Mouse (Mus musculus): ENCODE results near the gene Lrba. TPM values are rescaled to one million over a fixed set of nuclear protein-coding genes. Genes with fewer than 3 reads are reported as not detected.

The Lrba gene
- polyA plus RNA-seq, 1 experiment from 2014 or later = 11.4 TPM

DNA sequence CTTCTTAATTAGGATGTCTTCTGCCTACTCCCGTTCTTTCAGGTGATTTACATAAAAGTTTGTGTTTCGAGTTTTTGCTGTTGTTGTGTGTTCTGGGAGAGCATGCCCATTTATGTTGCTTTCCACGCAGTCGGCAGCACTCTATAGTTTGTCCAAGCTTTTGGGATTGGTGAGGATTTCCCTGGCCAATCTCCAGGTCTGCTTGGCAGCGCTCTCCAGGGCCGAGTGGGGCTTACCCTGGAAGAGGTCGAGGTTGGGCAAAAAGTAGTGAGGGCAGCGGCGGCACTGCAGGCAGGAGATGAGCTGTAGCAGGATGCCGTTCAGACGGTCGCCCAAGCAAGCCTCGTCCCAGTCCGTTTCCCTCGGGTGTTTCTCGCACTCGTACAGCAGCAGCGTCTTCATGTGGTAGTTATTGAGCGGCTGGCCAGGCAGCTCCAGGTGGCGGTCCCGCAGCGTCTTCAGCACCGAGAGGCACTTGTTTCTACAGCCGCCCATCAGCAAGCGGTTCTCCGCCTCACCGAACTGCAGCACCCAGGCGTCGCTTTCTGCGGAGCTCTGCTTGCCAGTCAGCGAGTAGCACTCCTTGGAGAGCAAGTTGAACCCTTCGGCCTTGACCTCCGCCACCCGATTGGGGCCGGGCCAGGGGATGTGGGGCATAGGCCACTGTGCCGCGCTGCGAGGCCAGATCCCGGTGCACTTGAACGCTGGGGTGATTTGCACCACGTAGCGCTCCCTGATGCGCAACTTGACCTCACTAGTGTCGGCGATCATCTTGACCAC lies 322.2 kb downstream of the Lrba start:
- under 1% methylated on average over 45 of the region's 45 CpGs for whole genome bisulfite sequencing
- peak; percentile 49 for DNase-seq (ENCODE audit: low spot score)

DNA sequence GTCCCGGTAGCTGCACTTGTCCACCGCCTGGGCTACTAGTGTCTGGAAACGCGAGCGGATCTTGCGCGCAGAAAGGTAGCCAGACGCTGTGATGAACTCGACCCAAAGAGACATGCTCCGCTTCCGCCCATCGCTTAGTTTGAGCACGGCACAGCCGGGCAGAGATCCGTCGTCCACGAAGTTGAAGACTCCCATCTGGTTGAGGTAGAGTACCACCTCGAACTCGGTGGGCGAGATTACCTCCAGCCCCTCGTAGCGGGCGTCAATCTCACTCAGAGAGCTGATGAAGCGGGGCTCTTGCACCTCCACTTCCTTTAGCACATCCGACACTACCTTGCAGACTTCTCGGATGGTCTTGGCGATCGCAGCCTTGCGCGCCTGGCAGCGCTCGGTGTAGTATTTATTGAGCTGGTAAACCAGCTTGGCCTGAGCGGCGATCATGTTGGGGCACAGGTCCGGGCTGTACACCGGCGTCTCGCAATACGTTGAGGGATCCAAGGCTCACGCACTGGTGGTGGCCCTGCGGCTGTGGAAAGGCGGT lies 322.8 kb downstream of the Lrba start:
- peak overlapping the region; percentile 72 for H3K4me2 ChIP-seq (replicated peaks)

More for the DNA sequence above, 322.2 kb downstream of the Lrba start:
- Histone ChIP-seq H3K36me3 (replicated peaks; ENCODE audit: control insufficient read depth, insufficient read depth) (no peaks in the 10 kb centered on the region), H3K9me3 (ENCODE audit: control insufficient read depth, low read length) (no peaks in the 10 kb centered on the region), H3K4me2 (replicated peaks) (peak overlapping the region; percentile 72), H3K4me3 (replicated peaks; ENCODE audit: low read length) (peak overlapping the region; percentile 73), H3K4me1 (replicated peaks; ENCODE audit: control insufficient read depth, insufficient read depth, low read length) (peaks cover 17% of the 10 kb centered on the region; the same call in 1 of the 2 replicates), H3K9ac (peak overlapping the region; percentile 91), H3K27ac (peak overlapping the region; percentile 99), H3K27me3 (ENCODE audit: control insufficient read depth, insufficient read depth, low read length) (peaks cover 9% of the 10 kb centered on the region)
- ATAC-seq (ENCODE audit: low FRiP score) = no peak; the same call in 1 of the 2 replicates

DNA sequence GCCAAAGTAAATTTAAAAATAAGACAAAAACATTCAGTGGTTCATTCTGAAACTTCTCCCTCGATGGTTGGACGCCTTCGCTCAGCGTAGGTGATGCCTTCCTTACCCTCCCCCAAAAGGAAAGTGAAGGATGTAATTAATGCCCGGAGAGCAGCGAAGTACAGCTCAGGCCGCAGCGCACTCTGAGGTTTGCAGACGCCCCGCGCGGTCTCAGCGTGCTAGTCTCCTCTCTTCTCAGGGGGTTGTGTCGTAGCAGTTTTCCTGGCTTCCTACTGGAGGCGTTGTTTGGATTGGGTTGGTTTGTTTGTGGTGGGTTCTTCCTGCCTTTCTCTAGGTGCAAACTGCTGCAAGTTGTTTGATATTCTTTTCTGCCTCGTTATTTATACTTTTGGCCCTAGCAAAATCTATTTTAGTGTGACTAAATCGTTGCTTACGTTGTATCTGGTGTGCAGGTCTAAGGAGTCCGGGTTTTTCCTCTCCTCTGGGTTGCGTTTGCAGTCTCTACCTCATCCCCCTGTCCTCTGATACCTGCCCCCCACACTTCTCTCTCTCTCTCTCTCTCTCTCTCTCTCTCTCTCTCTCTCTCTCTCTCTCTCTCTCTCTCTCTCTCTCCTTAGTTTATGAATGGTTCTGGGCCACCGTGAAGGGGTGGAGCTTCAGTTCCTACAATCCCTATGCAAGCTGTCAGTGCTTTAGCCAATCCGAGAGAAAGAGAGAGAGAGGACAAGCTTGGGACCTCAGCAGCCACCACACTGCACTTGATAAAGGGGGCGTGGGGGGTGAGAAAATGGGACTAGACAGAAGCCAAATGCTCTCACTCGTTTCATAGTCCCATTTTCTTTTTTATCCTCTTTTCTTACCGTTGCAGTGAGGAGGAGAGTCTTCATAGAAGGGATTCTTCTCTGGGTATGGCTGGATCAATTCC lies 323.9 kb downstream of the Lrba start, which contains the start of gene Mab21l2:
TSS of gene Mab21l2 (minus strand) at position 539 of the 925 bp plus-strand sequence.
- Histone ChIP-seq H3K9me3 (ENCODE audit: control insufficient read depth, low read length) (no peaks in the 10 kb centered on the region), H3K4me3 (replicated peaks; ENCODE audit: low read length) (peak within 1 kb of the TSS; percentile 73), H3K4me2 (replicated peaks) (peak within 1 kb of the TSS; percentile 72), H3K4me1 (replicated peaks; ENCODE audit: control insufficient read depth, insufficient read depth, low read length) (peaks cover 24% of the 10 kb centered on the region; the same call in 1 of the 2 replicates), H3K27ac (peak within 1 kb of the TSS; percentile 99), H3K27me3 (ENCODE audit: control insufficient read depth, insufficient read depth, low read length) (peaks cover 15% of the 10 kb centered on the region), H3K9ac (peak within 1 kb of the TSS; percentile 91), H3K36me3 (replicated peaks; ENCODE audit: control insufficient read depth, insufficient read depth) (no peaks in the 10 kb centered on the region)
- DNase-seq (ENCODE audit: low spot score) (peak; percentile 79), ATAC-seq (ENCODE audit: low FRiP score) (peak; percentile 90)
- 1% methylated on average over 25 of the region's 25 CpGs for WGBS

More for the DNA sequence above, 322.8 kb downstream of the Lrba start:
- peak overlapping the region; percentile 99 for H3K27ac ChIP-seq
- under 1% methylated on average over 42 of the region's 42 CpGs for WGBS
- peaks cover 23% of the 10 kb centered on the region; the same call in 1 of the 2 replicates for H3K4me1 ChIP-seq (replicated peaks; ENCODE audit: control insufficient read depth, insufficient read depth, low read length)
- H3K27me3 ChIP-seq (ENCODE audit: control insufficient read depth, insufficient read depth, low read length) = peaks cover 15% of the 10 kb centered on the region
- DNase-seq (ENCODE audit: low spot score) = no peak
- H3K9ac ChIP-seq = peak overlapping the region; percentile 91
- no peaks in the 10 kb centered on the region for H3K9me3 ChIP-seq (ENCODE audit: control insufficient read depth, low read length)
- no peak for ATAC-seq (ENCODE audit: low FRiP score)
- no peaks in the 10 kb centered on the region for H3K36me3 ChIP-seq (replicated peaks; ENCODE audit: control insufficient read depth, insufficient read depth)
- H3K4me3 ChIP-seq (replicated peaks; ENCODE audit: low read length) = peak overlapping the region; percentile 73

DNA sequence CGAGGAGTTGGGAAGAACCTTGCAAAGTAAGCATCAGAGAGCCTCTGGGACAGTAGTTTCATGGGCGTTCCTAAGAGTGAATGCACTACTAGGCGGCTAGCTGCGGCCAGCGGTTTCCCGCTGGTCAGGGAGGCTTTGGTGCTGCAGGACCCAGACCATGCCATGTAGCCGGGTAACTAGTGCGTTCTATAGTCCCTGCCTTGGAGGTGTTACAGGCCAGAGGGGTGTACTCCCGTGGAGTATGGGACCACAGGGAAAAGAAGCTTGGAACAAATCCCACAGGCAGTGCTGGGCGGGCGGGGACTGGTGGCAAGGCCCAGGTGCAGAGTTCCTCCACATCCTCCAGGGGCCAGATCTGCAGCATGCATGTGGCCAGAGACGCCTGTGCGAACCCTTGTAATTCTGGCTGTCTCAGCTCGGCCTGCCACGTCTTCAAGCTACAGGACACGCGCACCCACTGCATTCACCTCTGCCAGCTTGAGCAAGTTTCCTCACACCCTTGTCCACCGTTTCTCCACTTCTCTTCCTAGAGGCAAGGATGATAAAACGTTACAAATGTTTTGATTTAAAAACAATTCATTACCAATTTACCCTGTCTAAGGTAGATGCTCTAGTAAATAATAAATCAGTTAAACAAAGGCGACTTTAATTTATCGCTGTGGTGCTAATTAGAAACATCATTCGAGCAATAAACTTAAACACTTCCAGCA lies 326.0 kb downstream of the Lrba start:
- ATAC-seq (ENCODE audit: low FRiP score) = peak; percentile 25; the same call in 1 of the 2 replicates
- WGBS = 4% methylated on average over 22 of the region's 22 CpGs
- no peak for DNase-seq (ENCODE audit: low spot score)

DNA sequence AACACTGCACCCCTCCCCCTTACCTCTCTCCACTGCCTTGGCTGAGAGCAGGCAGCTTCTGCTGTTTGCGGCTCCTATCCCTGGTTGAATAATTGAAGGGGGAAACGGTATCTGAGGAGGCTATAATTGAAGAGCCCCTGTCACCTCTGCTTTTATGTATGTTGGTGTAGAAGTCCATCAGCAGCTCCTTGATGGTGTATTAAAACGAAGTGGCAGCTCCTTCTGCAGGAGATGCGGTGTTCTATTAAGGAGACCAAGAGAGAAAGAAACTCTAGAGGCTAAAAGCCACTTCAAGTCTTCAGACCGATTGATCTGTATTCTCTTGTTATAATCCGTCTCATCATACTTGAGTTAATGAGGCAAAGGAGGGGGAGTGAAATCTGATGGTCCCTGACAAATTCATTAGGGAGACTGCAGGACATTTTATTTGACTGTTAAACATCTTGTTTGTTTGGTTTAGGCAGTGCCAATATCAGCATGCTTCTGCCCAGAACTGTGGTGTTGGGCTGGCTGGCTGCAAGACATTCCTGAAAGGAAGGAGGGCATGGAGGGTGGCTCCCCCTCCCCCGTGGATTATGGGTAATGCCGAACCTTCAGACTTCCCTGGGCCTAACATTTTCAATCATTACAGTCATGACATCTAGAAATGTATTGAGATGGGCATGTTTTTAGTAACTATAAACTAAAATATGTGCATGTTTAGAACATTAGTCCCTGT lies 326.7 kb downstream of the Lrba start:
- WGBS = 10% methylated on average over 8 of the region's 8 CpGs
- peak overlapping the region; percentile 89 for H3K27ac ChIP-seq
- no peak for DNase-seq (ENCODE audit: low spot score)

More for the DNA sequence above, 326.0 kb downstream of the Lrba start:
- peak overlapping the region; percentile 59 for H3K4me2 ChIP-seq (replicated peaks)
- H3K36me3 ChIP-seq (replicated peaks; ENCODE audit: control insufficient read depth, insufficient read depth) = no peaks in the 10 kb centered on the region
- H3K4me3 ChIP-seq (replicated peaks; ENCODE audit: low read length) = peak overlapping the region; percentile 27
- H3K4me1 ChIP-seq (replicated peaks; ENCODE audit: control insufficient read depth, insufficient read depth, low read length) = peaks cover 24% of the 10 kb centered on the region; the same call in 1 of the 2 replicates
- H3K9ac ChIP-seq = peak overlapping the region; percentile 65
- H3K9me3 ChIP-seq (ENCODE audit: control insufficient read depth, low read length) = no peaks in the 10 kb centered on the region
- peaks cover 15% of the 10 kb centered on the region for H3K27me3 ChIP-seq (ENCODE audit: control insufficient read depth, insufficient read depth, low read length)
- peak overlapping the region; percentile 89 for H3K27ac ChIP-seq

DNA sequence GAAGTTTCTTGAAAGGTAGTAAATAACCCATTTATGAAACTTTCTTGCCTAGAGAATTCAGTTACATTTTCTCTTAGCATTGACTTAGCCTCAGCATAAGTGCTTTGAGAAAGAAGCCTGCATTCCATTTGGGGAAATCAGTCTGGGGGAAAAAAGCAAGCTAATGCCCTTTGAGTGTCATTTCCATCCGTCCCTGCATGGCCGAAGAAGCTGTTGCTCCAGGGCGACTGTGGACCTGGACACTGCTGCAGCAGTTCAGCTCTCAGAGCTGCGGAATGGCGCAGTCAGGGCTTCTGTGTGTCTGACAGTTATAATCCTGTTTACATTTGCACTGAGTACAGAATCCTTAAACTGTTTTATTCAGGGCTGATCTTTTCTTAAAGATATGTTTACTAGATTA lies 327.7 kb downstream of the Lrba start:
- 43% methylated on average over 5 of the region's 5 CpGs for WGBS
- peaks cover 25% of the 10 kb centered on the region; the same call in 1 of the 2 replicates for H3K4me1 ChIP-seq (replicated peaks; ENCODE audit: control insufficient read depth, insufficient read depth, low read length)
- no peaks in the 10 kb centered on the region for H3K36me3 ChIP-seq (replicated peaks; ENCODE audit: control insufficient read depth, insufficient read depth)
- peak overlapping the region; percentile 47; the same call in 1 of the 2 replicates for H3K9ac ChIP-seq
- DNase-seq (ENCODE audit: low spot score) (no peak), ATAC-seq (ENCODE audit: low FRiP score) (no peak)
- H3K27ac ChIP-seq = peak overlapping the region; percentile 89
- H3K27me3 ChIP-seq (ENCODE audit: control insufficient read depth, insufficient read depth, low read length) = peaks cover 12% of the 10 kb centered on the region
- H3K9me3 ChIP-seq (ENCODE audit: control insufficient read depth, low read length) = no peaks in the 10 kb centered on the region
- H3K4me3 ChIP-seq (replicated peaks; ENCODE audit: low read length) = no peak overlapping the region
- peak overlapping the region; percentile 59 for H3K4me2 ChIP-seq (replicated peaks)

More for the DNA sequence above, 326.7 kb downstream of the Lrba start:
- Histone ChIP-seq H3K9me3 (ENCODE audit: control insufficient read depth, low read length) (no peaks in the 10 kb centered on the region), H3K36me3 (replicated peaks; ENCODE audit: control insufficient read depth, insufficient read depth) (no peaks in the 10 kb centered on the region), H3K9ac (peak overlapping the region; percentile 65), H3K27me3 (ENCODE audit: control insufficient read depth, insufficient read depth, low read length) (peaks cover 15% of the 10 kb centered on the region), H3K4me1 (replicated peaks; ENCODE audit: control insufficient read depth, insufficient read depth, low read length) (peaks cover 24% of the 10 kb centered on the region; the same call in 1 of the 2 replicates), H3K4me3 (replicated peaks; ENCODE audit: low read length) (peak overlapping the region; percentile 27), H3K4me2 (replicated peaks) (peak overlapping the region; percentile 59)
- no peak for ATAC-seq (ENCODE audit: low FRiP score)

DNA sequence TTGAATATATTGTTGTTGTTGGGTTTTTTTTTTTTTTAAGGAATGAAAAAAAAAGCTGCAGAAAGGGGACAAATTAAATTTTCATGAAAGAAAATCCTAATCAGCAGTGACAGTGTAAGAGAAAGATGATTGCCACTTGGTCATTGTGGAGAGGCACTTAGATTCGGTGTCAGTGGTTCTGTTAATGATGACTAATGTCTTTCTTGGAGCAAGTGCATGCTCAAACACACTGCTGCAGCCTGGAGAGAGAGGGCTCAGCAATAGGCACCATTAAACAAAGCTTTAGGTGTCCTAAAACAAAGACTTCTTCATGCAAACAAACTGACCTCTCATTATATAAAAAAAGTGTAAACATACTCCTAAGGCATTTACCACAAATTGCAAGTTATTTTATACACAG lies 334.5 kb downstream of the Lrba start:
- 24% methylated on average over 1 of the region's 1 CpGs for WGBS
- DNase-seq (ENCODE audit: low spot score) = no peak

DNA sequence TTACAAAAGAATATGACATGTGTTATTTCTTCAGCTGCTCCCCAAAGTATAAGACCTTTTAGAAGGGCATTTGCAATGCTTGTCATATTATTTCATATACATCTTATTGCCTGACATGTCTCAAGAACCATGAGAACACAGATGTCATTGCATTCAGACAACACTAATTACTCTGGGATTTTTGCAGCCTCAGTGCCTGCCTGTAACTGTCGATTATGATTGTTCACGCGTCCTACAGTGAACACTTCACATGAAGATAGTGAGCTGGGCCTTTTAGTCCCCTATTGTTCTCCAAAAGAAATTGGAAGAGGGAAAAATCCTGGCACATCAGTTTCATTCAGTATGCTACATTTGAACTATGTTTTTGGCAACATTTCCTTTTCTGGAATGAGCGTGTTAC lies 335.2 kb downstream of the Lrba start:
- Histone ChIP-seq H3K4me2 (replicated peaks) (no peak overlapping the region), H3K36me3 (replicated peaks; ENCODE audit: control insufficient read depth, insufficient read depth) (no peaks in the 10 kb centered on the region), H3K27me3 (ENCODE audit: control insufficient read depth, insufficient read depth, low read length) (no peaks in the 10 kb centered on the region), H3K27ac (peak overlapping the region; percentile 43), H3K9ac (no peak overlapping the region), H3K9me3 (ENCODE audit: control insufficient read depth, low read length) (no peaks in the 10 kb centered on the region), H3K4me3 (replicated peaks; ENCODE audit: low read length) (no peak overlapping the region), H3K4me1 (replicated peaks; ENCODE audit: control insufficient read depth, insufficient read depth, low read length) (peaks cover 27% of the 10 kb centered on the region; the same call in 1 of the 2 replicates)
- 33% methylated on average over 4 of the region's 4 CpGs for WGBS
- DNase-seq (ENCODE audit: low spot score) = no peak
- no peak for ATAC-seq (ENCODE audit: low FRiP score)

More for the DNA sequence above, 334.5 kb downstream of the Lrba start:
- Histone ChIP-seq H3K27me3 (ENCODE audit: control insufficient read depth, insufficient read depth, low read length) (no peaks in the 10 kb centered on the region), H3K9ac (no peak overlapping the region), H3K9me3 (ENCODE audit: control insufficient read depth, low read length) (no peaks in the 10 kb centered on the region), H3K36me3 (replicated peaks; ENCODE audit: control insufficient read depth, insufficient read depth) (no peaks in the 10 kb centered on the region), H3K4me3 (replicated peaks; ENCODE audit: low read length) (no peak overlapping the region), H3K27ac (peak overlapping the region; percentile 43), H3K4me2 (replicated peaks) (no peak overlapping the region), H3K4me1 (replicated peaks; ENCODE audit: control insufficient read depth, insufficient read depth, low read length) (peaks cover 27% of the 10 kb centered on the region; the same call in 1 of the 2 replicates)
- ATAC-seq (ENCODE audit: low FRiP score) = no peak

All from hindbrain, embryonic 14.5 days (tissue).